In genomic region chr9:32158837-32159543, GRCm38 (mm10) we compare ENCODE assay signal across 8 mouse cellular contexts. TPM values are rescaled to one million over a fixed set of nuclear protein-coding genes. Genes with fewer than 3 reads are reported as not detected.
DNase-seq lines count a peak whose midpoint lies in the region; ATAC-seq and TF ChIP-seq lines count a peak whose summit lies in the region.

No protein-coding gene starts in this region.

- no peak overlapping the region for H3K27ac ChIP-seq in embryonic facial prominence, embryonic 11.5 days (replicated peaks; ENCODE audit: low read depth, low read length)
- no peak overlapping the region for H3K27ac ChIP-seq in layer of hippocampus, adult 2 months
- H3K27ac ChIP-seq in lung, embryonic 16.5 days (ENCODE audit: low read length): no peak overlapping the region

- WGBS in embryonic facial prominence, embryonic 11.5 days: 32% methylated on average over 3 of the region's 3 CpGs
- WGBS in lung, embryonic 16.5 days: 27% methylated on average over 3 of the region's 3 CpGs

- peak; percentile 95 for TF ChIP-seq CTCF in layer of hippocampus, adult 2 months (conservative IDR thresholded peaks at IDR 0.05)

- no peak overlapping the region for H3K4me2 ChIP-seq in embryonic facial prominence, embryonic 11.5 days (ENCODE audit: low read depth, low read length)
- no peak overlapping the region for H3K4me2 ChIP-seq in lung, embryonic 16.5 days (ENCODE audit: low read depth, low read length)

- H3K4me1 ChIP-seq in embryonic facial prominence, embryonic 11.5 days (ENCODE audit: control insufficient read depth, insufficient read depth, low read length): no peaks in the 10 kb centered on the region
- no peaks in the 10 kb centered on the region for H3K4me1 ChIP-seq in lung, embryonic 16.5 days (replicated peaks; ENCODE audit: control insufficient read depth, insufficient read depth, low read length)

- H3K27me3 ChIP-seq in embryonic facial prominence, embryonic 11.5 days (ENCODE audit: control insufficient read depth, insufficient read depth, low read length): no peaks in the 10 kb centered on the region
- no peaks in the 10 kb centered on the region for H3K27me3 ChIP-seq in lung, embryonic 16.5 days (ENCODE audit: control insufficient read depth, insufficient read depth, low read depth, low read length)

- no peak overlapping the region for H3K4me3 ChIP-seq in embryonic facial prominence, embryonic 11.5 days (ENCODE audit: low read depth, low read length)
- no peak overlapping the region for H3K4me3 ChIP-seq in layer of hippocampus, adult 2 months
- no peak overlapping the region for H3K4me3 ChIP-seq in lung, embryonic 16.5 days (ENCODE audit: low read length)

- no peak; the same call in 1 of the 2 replicates for ATAC-seq in embryonic facial prominence, embryonic 11.5 days (replicated peaks; ENCODE audit: insufficient number of reproducible peaks, low FRiP score, low TSS enrichment, low read depth)
- ATAC-seq in hematopoietic stem cell, adult 5-6 weeks (replicated peaks in 1 of 2; ENCODE audit: insufficient read depth in 1 of 2, low FRiP score in 2 of 2, low TSS enrichment in 1 of 2, low read depth in 1 of 2, poor library complexity in 2 of 2, severe bottlenecking in 2 of 2): peak; percentile 82 to 94
- peak; percentile 78 for ATAC-seq in lung, embryonic 16.5 days (ENCODE audit: low read depth)

- H3K36me3 ChIP-seq in embryonic facial prominence, embryonic 11.5 days (replicated peaks; ENCODE audit: control insufficient read depth, insufficient read depth, low read depth, low read length): no peaks in the 10 kb centered on the region
- no peaks in the 10 kb centered on the region for H3K36me3 ChIP-seq in lung, embryonic 16.5 days (ENCODE audit: control insufficient read depth, insufficient read depth, low read length)

- no peak overlapping the region for H3K9ac ChIP-seq in embryonic facial prominence, embryonic 11.5 days (replicated peaks; ENCODE audit: low read length)
- H3K9ac ChIP-seq in lung, embryonic 16.5 days (ENCODE audit: low read length): no peak overlapping the region

- H3K9me3 ChIP-seq in embryonic facial prominence, embryonic 11.5 days (replicated peaks; ENCODE audit: control insufficient read depth, low read length): no peaks in the 10 kb centered on the region
- H3K9me3 ChIP-seq in lung, embryonic 16.5 days (ENCODE audit: control insufficient read depth, low read length): no peaks in the 10 kb centered on the region

- DNase-seq in CD8-positive naive resting alpha-beta T cell, adult 2 months (ENCODE audit: low read depth in 2 of 2, low spot score in 2 of 2): peak; percentile 19 to 56
- DNase-seq in adrenal gland, postnatal 36 days: peak; percentile 71 to 77
- peak; percentile 82 for DNase-seq in embryonic facial prominence, embryonic 11.5 days (ENCODE audit: low spot score)
- DNase-seq in layer of hippocampus, adult 2 months (ENCODE audit: low spot score in 2 of 2): peak; percentile 49 to 82
- peak; percentile 84 for DNase-seq in retina, embryonic 14.5 days (ENCODE audit: low spot score)
- DNase-seq in urinary bladder, adult 2 months (ENCODE audit: low spot score): peak; percentile 40

RNA-seq across cellular contexts. Expression of gene Arhgap32, which starts 43.1 kb away (rescaled TPM):
- 10 to 100 TPM; 50.3 to 71.4 TPM for total RNA-seq in adrenal gland, postnatal 36 days (2021)
- 5.9 and 7.4 TPM in 2 replicates for polyA plus RNA-seq in embryonic facial prominence, embryonic 11.5 days (2014; fragmentation: Nextera tagmentation; extraction: Ambion mirVana)
- total RNA-seq in hematopoietic stem cell, adult 5-6 weeks (2017): 22.4 and 27.0 TPM in 2 replicates
- 100 to 1,000 TPM; 226 to 232 TPM for total RNA-seq in layer of hippocampus, adult 2 months (2021)
- polyA plus RNA-seq in lung, embryonic 16.5 days (2015; fragmentation: Nextera tagmentation; extraction: Ambion mirVana): 4.9 and 5.4 TPM in 2 replicates
- 4.4 and 11.8 TPM in 2 replicates for polyA plus RNA-seq in urinary bladder, adult 2 months (2012; rRNA removed)
